Mouse (Mus musculus) liver, embryonic 14.5 days (tissue): ENCODE measurements at regions not wholly inside any gene's neighbourhood (a gene's known extent, or its start where the extent isn't known, plus 50 kb on each side); places are given as distances from the start of the nearest gene placed in this dataset.

Experiments used
- CTCF ChIP-seq: IDR thresholded peaks from 2 replicates; pipeline ENCODE4 v1.5.1; 2016; ENCODE audit warnings: antibody characterized with exemption, low read depth, control low read depth
- EP300 ChIP-seq: IDR thresholded peaks from 2 replicates; pipeline ENCODE4 v1.6.1; 2016; ENCODE audit warnings: antibody characterized with exemption, low read depth

- no peak for TF ChIP-seq CTCF
- TF ChIP-seq EP300 = no peak
Measured at GRCm38 (mm10) chr12:59579694-59580093, 360.2 kb upstream of the Fbxo33 start.
